Mouse (Mus musculus) ES-E14 (cell line): Measurements from ENCODE around the gene Jade1.

ENCODE experiments used
- CHD2 ChIP-seq: IDR thresholded peaks from 2 replicates; pipeline ENCODE4 v1.6.1; 2014; ENCODE audit warnings: mild to moderate bottlenecking, low read depth, low read length, inconsistent platforms
- ZNF384 ChIP-seq: IDR thresholded peaks from 2 replicates; pipeline ENCODE4 v1.6.1; 2012; ENCODE audit warnings: low read depth, low read length, inconsistent platforms

DNA sequence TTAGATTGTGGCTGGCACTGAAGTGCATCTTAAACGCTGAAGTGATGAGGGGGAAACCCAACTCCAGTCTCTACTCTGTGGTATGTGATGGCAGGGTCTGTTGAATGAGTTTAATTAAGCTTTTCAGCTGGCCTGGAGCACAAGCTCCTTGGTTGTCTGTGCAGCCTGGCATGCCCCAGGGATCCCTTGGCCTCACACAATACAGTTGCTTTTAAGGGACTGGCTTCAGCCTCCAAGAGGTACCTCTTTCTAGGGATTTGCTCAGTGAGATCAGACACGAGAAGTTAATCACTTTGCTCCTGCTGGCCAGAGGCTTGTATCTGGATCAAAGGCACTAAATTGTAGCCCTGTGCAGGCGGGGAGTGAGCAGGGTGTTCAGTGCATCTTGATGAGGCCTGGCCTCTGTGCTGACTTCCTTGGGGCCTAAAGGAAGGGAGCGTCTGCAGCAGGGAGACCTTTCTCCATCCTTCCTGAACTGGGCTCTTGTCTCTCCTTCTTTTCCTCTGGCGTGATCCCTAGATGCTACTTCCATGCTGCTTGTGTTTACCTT, 48.0 kb downstream of the Jade1 start:
- TF ChIP-seq ZNF384, result no peak
- no peak for TF ChIP-seq CHD2
